Mouse (Mus musculus) lung, adult 2 months (tissue): ENCODE data around the gene Gabpb2.

Experiments used
- CTCF ChIP-seq: fragments of 200-500 bp; IDR thresholded peaks from 2 replicates; pipeline ENCODE4 v1.5.1; 2011; ENCODE audit warnings: mild to moderate bottlenecking, low read length, control low read depth; ENCODE audit not compliant: insufficient read depth
- POLR2A ChIP-seq: fragments of 200-500 bp; IDR thresholded peaks from 2 replicates; pipeline ENCODE4 v1.6.1; 2011; ENCODE audit warnings: low read depth, mild to moderate bottlenecking, control low read depth, low read length, borderline replicate concordance; ENCODE audit errors: extremely low read depth

- TF ChIP-seq CTCF (no peak), POLR2A (no peak)
Measured at GRCm38 (mm10) chr3:95246465-95247231, 28.9 kb upstream of the Gabpb2 start.
